Comparison of ENCODE assay signal across 22 mouse cellular contexts in the genomic region with DNA sequence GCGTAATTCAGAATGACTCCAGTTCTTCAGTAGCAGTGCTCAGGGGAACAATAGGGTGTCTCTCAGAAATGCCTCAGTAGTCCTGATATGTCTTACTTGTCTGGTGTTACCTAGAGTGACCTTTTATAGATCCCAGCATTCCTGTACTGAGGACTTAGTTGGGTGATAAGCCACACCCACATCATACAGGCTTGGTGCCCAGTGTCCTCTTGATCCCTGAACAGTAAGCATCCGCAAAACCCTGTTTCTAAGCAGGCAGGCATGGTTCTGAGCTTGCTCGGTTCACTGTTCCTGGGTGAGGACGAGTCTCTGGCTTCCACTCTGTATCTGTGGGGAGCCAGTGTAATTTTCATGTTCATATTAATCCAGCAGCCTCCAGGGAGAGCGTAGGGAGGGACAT.
DNase-seq lines count a peak whose midpoint lies in the region; ATAC-seq and TF ChIP-seq lines count a peak whose summit lies in the region.
"Had no signal": no experiment of that assay in that cellular context is flagged by ENCODE, and none has a peak within 500 bp of the region (broad histone marks: within the 10 kb centered on the region; RNA-seq: fewer than 3 reads in every experiment).

No protein-coding gene starts in this region.

- H3K9me3 ChIP-seq in kidney, embryonic 15.5 days (replicated peaks) = no peaks in the 10 kb centered on the region
- no peaks in the 10 kb centered on the region for H3K9me3 ChIP-seq in liver, postnatal 0 days (ENCODE audit: low read length)
- no peaks in the 10 kb centered on the region for H3K9me3 ChIP-seq in forebrain, embryonic 13.5 days (replicated peaks)
- H3K9me3 ChIP-seq: embryonic facial prominence, embryonic 12.5 days; embryonic facial prominence, embryonic 15.5 days; forebrain, embryonic 15.5 days; hindbrain, embryonic 12.5 days had no signal

- TF ChIP-seq POLR2A in kidney, adult 2 months (IDR thresholded peaks at IDR 0.05; ENCODE audit: low read depth, low read length) = no peak

- no peak overlapping the region for H3K4me3 ChIP-seq in kidney, adult 2 months (ENCODE audit: insufficient read depth, low read depth, low read length)
- H3K4me3 ChIP-seq in kidney, embryonic 15.5 days (replicated peaks) = no peak overlapping the region
- H3K4me3 ChIP-seq in liver, postnatal 0 days (ENCODE audit: low read depth, low read length) = no peak overlapping the region
- H3K4me3 ChIP-seq in forebrain, embryonic 13.5 days = no peak overlapping the region
- H3K4me3 ChIP-seq: embryonic facial prominence, embryonic 12.5 days; embryonic facial prominence, embryonic 15.5 days; forebrain, embryonic 15.5 days; heart, adult 2 months; hindbrain, embryonic 12.5 days had no signal

- no peaks in the 10 kb centered on the region for H3K27me3 ChIP-seq in kidney, adult 2 months (replicated peaks; ENCODE audit: control insufficient read depth, insufficient read depth, low read length)
- no peaks in the 10 kb centered on the region for H3K27me3 ChIP-seq in kidney, embryonic 15.5 days
- H3K27me3 ChIP-seq in liver, postnatal 0 days (ENCODE audit: insufficient read depth, low read length) = no peaks in the 10 kb centered on the region
- H3K27me3 ChIP-seq in forebrain, embryonic 13.5 days = no peaks in the 10 kb centered on the region
- H3K27me3 ChIP-seq: embryonic facial prominence, embryonic 12.5 days; embryonic facial prominence, embryonic 15.5 days; forebrain, embryonic 15.5 days; hindbrain, embryonic 12.5 days had no signal

- no peaks in the 10 kb centered on the region; the same call in 1 of the 2 replicates for H3K36me3 ChIP-seq in kidney, adult 2 months (ENCODE audit: control insufficient read depth, insufficient read depth, low read length)
- H3K36me3 ChIP-seq in kidney, embryonic 15.5 days = no peaks in the 10 kb centered on the region
- H3K36me3 ChIP-seq in liver, postnatal 0 days (replicated peaks; ENCODE audit: insufficient read depth, low read length) = no peaks in the 10 kb centered on the region
- peaks cover 7% of the 10 kb centered on the region for H3K36me3 ChIP-seq in forebrain, embryonic 13.5 days (ENCODE audit: poor library complexity, severe bottlenecking)
- H3K36me3 ChIP-seq: embryonic facial prominence, embryonic 12.5 days; embryonic facial prominence, embryonic 15.5 days; hindbrain, embryonic 12.5 days had no signal

- TF ChIP-seq CTCF in kidney, adult 2 months (conservative IDR thresholded peaks at IDR 0.05; ENCODE audit: insufficient read depth, insufficient read length, low read depth, low read length) = no peak
- no peak for TF ChIP-seq CTCF in liver, postnatal 0 days (IDR thresholded peaks at IDR 0.05; ENCODE audit: low read depth)

- H3K9ac ChIP-seq in kidney, embryonic 15.5 days = no peak overlapping the region
- no peak overlapping the region for H3K9ac ChIP-seq in liver, postnatal 0 days (replicated peaks)
- no peak overlapping the region for H3K9ac ChIP-seq in forebrain, embryonic 13.5 days
- H3K9ac ChIP-seq: embryonic facial prominence, embryonic 12.5 days; embryonic facial prominence, embryonic 15.5 days; forebrain, embryonic 15.5 days; hindbrain, embryonic 12.5 days had no signal

- DNase-seq in kidney, adult 2 months = peak; percentile 71
- peak; percentile 17 for DNase-seq in kidney, postnatal 14 days
- DNase-seq in kidney, adult 18-20 months = no peak
- no peak for DNase-seq in liver, postnatal 0 days
- DNase-seq in liver = no peak
- peak; percentile 6 for DNase-seq in large intestine, adult 2 months (ENCODE audit: low read depth, low spot score)
- DNase-seq: adrenal gland, adult 2 months; adrenal gland, postnatal 14 days; cerebellum, adult 11 months; cerebellum, adult 2 months; cerebellum, adult 9-11 months; cerebellum, postnatal 25 days; gastrocnemius, postnatal 25 days; heart, adult 2 months had no signal

- no peak for ATAC-seq in kidney, embryonic 15.5 days (replicated peaks; ENCODE audit: low FRiP score)
- peak; percentile 57; the same call in 1 of the 2 replicates for ATAC-seq in liver, postnatal 0 days
- no peak for ATAC-seq in forebrain, embryonic 13.5 days
- ATAC-seq: CD4-positive, CD25-positive, alpha-beta regulatory T cell, adult 4 months; forebrain, embryonic 15.5 days had no signal

- H3K4me2 ChIP-seq in kidney, embryonic 15.5 days = no peak overlapping the region
- no peak overlapping the region for H3K4me2 ChIP-seq in liver, postnatal 0 days (ENCODE audit: low read depth, low read length)
- H3K4me2 ChIP-seq in forebrain, embryonic 13.5 days = no peak overlapping the region
- H3K4me2 ChIP-seq: embryonic facial prominence, embryonic 12.5 days; embryonic facial prominence, embryonic 15.5 days; forebrain, embryonic 15.5 days; heart, embryonic 11.5 days; hindbrain, embryonic 12.5 days had no signal

- no peak overlapping the region for H3K27ac ChIP-seq in kidney, adult 2 months (ENCODE audit: insufficient read depth, low read depth, low read length)
- H3K27ac ChIP-seq in kidney, embryonic 15.5 days = no peak overlapping the region
- H3K27ac ChIP-seq in liver, postnatal 0 days (ENCODE audit: low read depth) = no peak overlapping the region
- no peak overlapping the region for H3K27ac ChIP-seq in forebrain, embryonic 13.5 days
- H3K27ac ChIP-seq: embryonic facial prominence, embryonic 12.5 days; embryonic facial prominence, embryonic 15.5 days; forebrain, embryonic 15.5 days; heart, adult 2 months; hindbrain, embryonic 12.5 days had no signal

- peaks cover 2% of the 10 kb centered on the region; the same call in 1 of the 2 replicates for H3K4me1 ChIP-seq in kidney, adult 2 months (ENCODE audit: control insufficient read depth, insufficient read depth, low read length)
- no peaks in the 10 kb centered on the region for H3K4me1 ChIP-seq in kidney, embryonic 15.5 days
- H3K4me1 ChIP-seq in liver, postnatal 0 days (ENCODE audit: insufficient read depth) = no peaks in the 10 kb centered on the region
- no peaks in the 10 kb centered on the region for H3K4me1 ChIP-seq in forebrain, embryonic 13.5 days
- H3K4me1 ChIP-seq: embryonic facial prominence, embryonic 15.5 days; forebrain, embryonic 15.5 days had no signal

- no peak for TF ChIP-seq EP300 in liver, postnatal 0 days (IDR thresholded peaks at IDR 0.05; ENCODE audit: low read depth)

- WGBS in kidney, adult 2 months = 77% methylated on average over 5 of the region's 5 CpGs
- WGBS in kidney, embryonic 15.5 days = 94% methylated on average over 5 of the region's 5 CpGs
- 77% methylated on average over 5 of the region's 5 CpGs for WGBS in liver, postnatal 0 days (ENCODE audit: insufficient replicate concordance)
- 68% methylated on average over 5 of the region's 5 CpGs for WGBS in large intestine, adult 2 months
- 91% methylated on average over 5 of the region's 5 CpGs for WGBS in forebrain, embryonic 13.5 days

Comparison
In these comparisons a context has a peak if more than half of its experiments do, and no peak if none do; other contexts are left out.
1. DNase-seq: peak in kidney, adult 2 months (single experiment), kidney, postnatal 14 days (single experiment) and large intestine, adult 2 months (single experiment); none in kidney, adult 18-20 months (single experiment), liver, postnatal 0 days (single experiment) and liver (single experiment).